Mouse (Mus musculus): ENCODE data around the gene Ccl2. TPM values are rescaled to one million over a fixed set of nuclear protein-coding genes. Genes with fewer than 3 reads are reported as not detected.

The Ccl2 gene
- total and polyA plus RNA-seq, 3 experiments = 0.21 to 0.49 TPM; not detected in 1

GRCm38 (mm10) chr11:82015066-82015465 lies 20.3 kb upstream of the Ccl2 start:
- in situ Hi-C loops (cut with MboI; ENCODE audit: low pct_ligation_motif_present, low pct_unique_long_range_greater_than_20kb, low sequenced_read_pairs) = no loop called here
- no peak for TF ChIP-seq IRF4 (IDR thresholded peaks at IDR 0.05; ENCODE audit: low read depth, low read length)
- no peaks in the 10 kb centered on the region for H3K79me2 ChIP-seq (replicated peaks; ENCODE audit: control insufficient read depth, extremely low read depth, insufficient read depth, poor library complexity, severe bottlenecking)
- H3K4me3 ChIP-seq (replicated peaks in 1 of 3; ENCODE audit: low read depth in 2 of 3, low read length in 2 of 3, poor library complexity in 1 of 3) = no peak overlapping the region
- DNase-seq (ENCODE audit: extremely low read depth) = no peak
- H3K27me3 ChIP-seq (replicated peaks) = peaks cover 4% of the 10 kb centered on the region
- dilution Hi-C loops (cut with MboI; ENCODE audit: extremely low pct_ligation_motif_present, extremely low pct_unique_long_range_greater_than_20kb, low sequenced_read_pairs) = no loop called here
- no peaks in the 10 kb centered on the region for H3K36me3 ChIP-seq (replicated peaks in 1 of 2; ENCODE audit: control insufficient read depth in 1 of 2, insufficient read depth in 1 of 2, low read length in 1 of 2)
- H3K27ac ChIP-seq (ENCODE audit: insufficient read depth, low read depth) = no peak overlapping the region
- H3K9ac ChIP-seq (ENCODE audit: insufficient read depth, low read depth) = no peak overlapping the region
- H3K4me1 ChIP-seq (ENCODE audit: control insufficient read depth in 1 of 2, insufficient read depth in 2 of 2) = peaks cover 10 to 42% of the 10 kb centered on the region in 2 experiments; a peak in 3 of 4 replicates
- no peak overlapping the region for H3K4me2 ChIP-seq (ENCODE audit: insufficient read depth, low read depth, poor library complexity, severe bottlenecking)
- H3K9me3 ChIP-seq (replicated peaks; ENCODE audit: low read length) = no peaks in the 10 kb centered on the region

DNA sequence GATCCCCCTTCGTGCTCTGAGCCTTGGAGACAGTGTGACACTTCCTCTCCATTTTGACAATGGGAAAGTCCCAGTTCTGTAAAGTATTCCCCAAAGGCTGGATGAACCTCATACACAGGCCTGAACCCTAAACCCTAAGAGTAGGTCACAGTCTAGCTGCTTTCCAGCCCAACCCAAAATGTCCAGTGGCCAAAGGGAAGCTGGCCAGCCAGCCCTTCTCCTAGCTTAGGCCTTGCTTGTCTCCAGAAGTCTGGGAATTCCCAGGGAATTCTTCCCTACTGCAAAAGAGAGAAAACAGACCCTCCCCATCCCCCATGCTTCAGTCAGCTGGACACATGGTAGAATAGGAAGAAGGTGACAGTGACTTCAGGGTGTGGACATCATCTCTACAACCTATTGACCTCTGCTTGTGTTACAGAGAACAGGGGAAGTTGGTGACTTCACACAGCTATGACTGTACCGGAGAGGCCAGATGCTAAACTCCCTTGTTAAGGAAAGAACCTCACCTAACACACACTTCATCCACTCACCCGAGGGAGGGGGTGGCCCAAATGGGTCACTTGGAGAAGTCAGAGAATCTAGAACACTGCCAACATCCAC lies 19.1 kb upstream of the Ccl2 start:
- Histone ChIP-seq H3K4me1 (ENCODE audit: control insufficient read depth in 1 of 2, insufficient read depth in 2 of 2) (peaks cover 13 to 54% of the 10 kb centered on the region in 2 experiments; a peak in 3 of 4 replicates), H3K4me2 (ENCODE audit: insufficient read depth, low read depth, poor library complexity, severe bottlenecking) (no peak overlapping the region), H3K9me3 (replicated peaks; ENCODE audit: low read length) (no peaks in the 10 kb centered on the region), H3K27me3 (replicated peaks) (no peaks in the 10 kb centered on the region), H3K79me2 (replicated peaks; ENCODE audit: control insufficient read depth, extremely low read depth, insufficient read depth, poor library complexity, severe bottlenecking) (no peaks in the 10 kb centered on the region), H3K27ac (ENCODE audit: insufficient read depth, low read depth) (no peak overlapping the region), H3K4me3 (replicated peaks in 1 of 3; ENCODE audit: low read depth in 2 of 3, low read length in 2 of 3, poor library complexity in 1 of 3) (no peak overlapping the region), H3K36me3 (replicated peaks in 1 of 2; ENCODE audit: control insufficient read depth in 1 of 2, insufficient read depth in 1 of 2, low read length in 1 of 2) (no peaks in the 10 kb centered on the region), H3K9ac (ENCODE audit: insufficient read depth, low read depth) (no peak overlapping the region)
- peak; percentile 35 for DNase-seq (ENCODE audit: extremely low read depth)
- in situ Hi-C loops (cut with MboI; ENCODE audit: low pct_ligation_motif_present, low pct_unique_long_range_greater_than_20kb, low sequenced_read_pairs) (no loop called here), dilution Hi-C loops (cut with MboI; ENCODE audit: extremely low pct_ligation_motif_present, extremely low pct_unique_long_range_greater_than_20kb, low sequenced_read_pairs) (no loop called here)
- TF ChIP-seq MAFK (IDR thresholded peaks at IDR 0.05; ENCODE audit: insufficient replicate concordance, low read length) (no peak), ETS1 (conservative IDR thresholded peaks at IDR 0.05; ENCODE audit: low read depth, low read length) (0 out of 2 replicates have a peak, but pooled peaks have one; percentile 22)

- H3K27ac ChIP-seq (ENCODE audit: insufficient read depth, low read depth) = no peak overlapping the region
- peaks cover 18 to 72% of the 10 kb centered on the region in 2 experiments; a peak in 3 of 4 replicates for H3K4me1 ChIP-seq (ENCODE audit: control insufficient read depth in 1 of 2, insufficient read depth in 2 of 2)
- no peak overlapping the region for H3K4me2 ChIP-seq (ENCODE audit: insufficient read depth, low read depth, poor library complexity, severe bottlenecking)
- DNase-seq (ENCODE audit: extremely low read depth) = no peak
- no peaks in the 10 kb centered on the region for H3K27me3 ChIP-seq (replicated peaks)
- no peak overlapping the region for H3K4me3 ChIP-seq (replicated peaks in 1 of 3; ENCODE audit: low read depth in 2 of 3, low read length in 2 of 3, poor library complexity in 1 of 3)
- dilution Hi-C loops (cut with MboI; ENCODE audit: extremely low pct_ligation_motif_present, extremely low pct_unique_long_range_greater_than_20kb, low sequenced_read_pairs) (no loop called here), in situ Hi-C loops (cut with MboI; ENCODE audit: low pct_ligation_motif_present, low pct_unique_long_range_greater_than_20kb, low sequenced_read_pairs) (no loop called here)
- no peaks in the 10 kb centered on the region for H3K9me3 ChIP-seq (replicated peaks; ENCODE audit: low read length)
- H3K79me2 ChIP-seq (replicated peaks; ENCODE audit: control insufficient read depth, extremely low read depth, insufficient read depth, poor library complexity, severe bottlenecking) = no peaks in the 10 kb centered on the region
- no peaks in the 10 kb centered on the region for H3K36me3 ChIP-seq (replicated peaks in 1 of 2; ENCODE audit: control insufficient read depth in 1 of 2, insufficient read depth in 1 of 2, low read length in 1 of 2)
- TF ChIP-seq TBP (conservative IDR thresholded peaks at IDR 0.05; ENCODE audit: low read depth, low read length) = no peak
- TF ChIP-seq POLR2A (IDR thresholded peaks at IDR 0.05; ENCODE audit: low read depth, low read length) = no peak
- TF ChIP-seq ZC3H11A (IDR thresholded peaks at IDR 0.05; ENCODE audit: low read depth, low read length) = no peak
- TF ChIP-seq ETS1 (conservative IDR thresholded peaks at IDR 0.05; ENCODE audit: low read depth, low read length) = no peak
- no peak for TF ChIP-seq ZMIZ1 (IDR thresholded peaks at IDR 0.05; ENCODE audit: low read depth, low read length)
- no peak for TF ChIP-seq E2F4 (IDR thresholded peaks at IDR 0.05; ENCODE audit: insufficient replicate concordance, low read depth, low read length)
- no peak overlapping the region for H3K9ac ChIP-seq (ENCODE audit: insufficient read depth, low read depth)
Observed at GRCm38 (mm10) chr11:82019389-82019788, 16.0 kb upstream of the Ccl2 start.

Data from CH12.LX (cell line).